Mouse (Mus musculus) adrenal gland, postnatal 10 days (tissue): ENCODE measurements around the gene Hist1h1c. TPM values are rescaled to one million over a fixed set of nuclear protein-coding genes. Genes with fewer than 3 reads are reported as not detected.
A peak's percentile ranks its signal among the peaks of the same experiment; 100 is the strongest.
"Not testable (repeated sequence)": the region's sequence is repeated elsewhere in the genome, so short reads cannot be mapped to it uniquely, and the experiment has no call there.

Experiments used
- DNase-seq: peaks from one replicate; pipeline ENCODE4 v3.0.0; 2021; ENCODE audit warnings: mixed read lengths
- total RNA-seq, 2 experiments: library from RNA; stranded (reverse); gene quantifications; 2 replicates each; pipeline ENCODE4 v1.2.3; 2021

The Hist1h1c gene
- total RNA-seq, 2 experiments from 2014 or later: 366 to 432 TPM

DNA sequence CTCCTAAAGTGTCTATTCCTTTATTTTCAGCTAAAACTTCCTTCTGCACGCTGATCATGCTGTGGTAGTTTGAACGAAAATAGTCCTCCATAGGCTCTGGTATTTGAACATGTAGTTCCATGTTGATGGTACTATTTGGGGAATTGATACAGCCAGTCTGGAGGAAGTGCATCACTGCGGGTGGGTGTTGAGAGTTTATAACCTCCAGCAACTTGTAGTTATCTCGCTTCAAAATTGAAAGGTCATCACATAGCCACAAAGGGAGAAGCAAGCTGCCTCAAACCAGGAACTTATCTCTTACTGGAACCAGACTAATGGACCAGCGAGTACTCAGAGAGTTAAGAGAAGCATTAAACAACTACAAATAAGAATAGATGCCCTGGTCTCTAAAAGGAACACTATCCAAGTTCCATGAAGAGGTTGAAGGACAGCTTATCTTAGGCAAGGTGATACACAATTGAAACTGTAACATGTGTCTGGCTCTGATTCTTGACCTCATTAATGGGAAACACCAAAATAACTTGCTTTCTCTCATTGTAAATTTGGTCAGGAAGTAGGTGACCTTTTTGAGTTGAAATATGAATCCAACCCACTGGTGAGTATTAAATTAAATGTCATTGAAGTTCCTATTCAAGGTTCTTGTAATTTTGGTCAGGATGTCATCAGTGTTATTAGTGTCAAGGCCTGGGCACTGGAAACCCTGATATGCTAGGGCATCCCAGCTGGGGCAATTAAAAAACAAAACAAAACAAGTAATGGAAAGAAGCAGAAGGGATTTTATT is 22.2 kb upstream of the Hist1h1c start:
- DNase-seq: no peak

GRCm38 (mm10) chr13:23717176-23717575 is 21.4 kb upstream of the Hist1h1c start:
- no peak for DNase-seq

DNA sequence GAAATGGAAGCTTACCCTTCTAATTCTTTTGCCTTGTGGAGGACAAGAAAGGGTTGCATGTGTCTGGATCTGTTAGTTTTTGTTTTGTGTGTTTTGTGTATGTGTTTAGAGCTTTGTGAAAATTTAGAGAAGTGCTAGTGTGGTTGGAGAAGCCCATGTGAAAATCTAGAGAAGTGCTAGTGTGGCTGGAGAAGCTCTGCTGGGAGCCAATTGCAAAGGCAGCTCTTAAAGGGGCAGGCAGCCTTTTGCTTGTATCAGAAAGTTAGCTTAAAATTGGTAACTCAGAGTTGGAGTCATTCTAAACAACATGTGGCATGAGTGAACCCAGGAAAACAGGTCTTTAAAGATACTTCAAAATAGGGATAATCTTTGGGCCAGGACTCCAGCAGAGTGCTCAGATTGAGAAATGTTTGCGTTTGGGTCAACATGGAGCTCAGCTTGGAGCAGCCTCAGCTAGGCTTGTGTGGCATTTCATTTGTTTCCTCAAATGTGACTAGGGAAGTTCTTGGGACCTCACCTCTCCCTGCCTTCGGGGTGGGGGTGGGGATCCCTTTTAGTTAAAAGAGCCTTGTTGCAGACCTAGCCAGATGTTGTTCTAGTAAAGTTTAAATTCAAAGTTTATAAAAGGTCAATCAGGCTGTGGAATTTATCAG is 20.9 kb upstream of the Hist1h1c start:
- not testable (repeated sequence) for DNase-seq

GRCm38 (mm10) chr13:23724239-23724638 is 14.4 kb upstream of the Hist1h1c start:
- DNase-seq: no peak

DNA sequence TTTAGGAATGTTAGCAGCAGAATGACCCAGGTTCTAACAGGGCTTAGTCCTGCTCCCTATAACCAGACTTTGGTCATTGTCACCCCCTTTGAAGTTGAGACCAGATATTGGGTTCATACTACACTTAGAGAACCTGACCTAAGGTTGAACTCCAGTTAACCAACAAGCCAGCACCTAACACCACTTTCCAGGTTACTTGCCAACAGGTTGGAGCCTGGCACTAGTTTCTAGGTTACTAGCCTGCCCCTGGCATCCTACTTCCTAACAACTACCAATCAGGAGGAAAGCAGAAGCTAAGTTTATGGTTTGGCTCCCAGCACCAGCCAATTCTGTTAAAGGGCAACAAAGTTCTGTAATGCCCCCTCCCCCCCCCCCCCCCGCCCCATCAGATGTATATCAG is 13.4 kb upstream of the Hist1h1c start:
- DNase-seq: no peak

DNA sequence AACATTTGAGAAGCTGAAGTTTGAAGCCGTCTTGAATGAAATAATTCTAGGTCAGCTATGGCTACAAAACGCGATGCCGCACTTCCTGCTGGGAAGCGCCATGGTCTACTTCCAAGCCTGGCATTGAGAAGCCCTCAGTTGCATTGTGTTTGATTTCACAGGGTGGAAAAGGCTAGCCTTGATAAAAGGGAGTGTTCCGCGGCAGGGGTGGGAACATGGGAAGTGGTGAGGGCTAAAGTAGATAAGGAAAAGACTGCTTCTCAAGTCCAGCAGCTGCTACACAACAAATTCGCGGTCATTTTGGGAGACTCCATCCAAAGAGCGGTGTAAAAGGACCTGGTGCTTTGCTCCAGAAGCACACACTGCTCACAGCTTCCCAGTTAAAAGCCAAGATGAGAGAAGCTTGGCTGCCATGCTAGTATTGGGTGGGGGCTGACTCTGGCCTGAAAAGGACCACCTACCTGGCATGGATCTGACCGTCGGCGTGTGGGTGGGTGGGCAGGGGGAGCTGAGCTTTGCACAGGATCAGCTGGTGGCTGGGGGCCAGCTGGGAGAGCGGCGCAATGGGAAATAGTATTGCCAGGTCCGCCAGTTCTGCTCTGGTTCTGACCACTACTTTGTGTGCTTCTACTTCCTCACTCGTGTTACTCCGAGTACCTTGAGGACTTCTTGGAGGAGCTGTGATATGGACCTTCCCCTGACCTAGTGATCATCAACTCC is 10.0 kb upstream of the Hist1h1c start:
- DNase-seq: no peak

- DNase-seq: no peak
These were observed 9.4 kb upstream of the Hist1h1c start for GRCm38 (mm10) chr13:23729192-23729525.

DNA sequence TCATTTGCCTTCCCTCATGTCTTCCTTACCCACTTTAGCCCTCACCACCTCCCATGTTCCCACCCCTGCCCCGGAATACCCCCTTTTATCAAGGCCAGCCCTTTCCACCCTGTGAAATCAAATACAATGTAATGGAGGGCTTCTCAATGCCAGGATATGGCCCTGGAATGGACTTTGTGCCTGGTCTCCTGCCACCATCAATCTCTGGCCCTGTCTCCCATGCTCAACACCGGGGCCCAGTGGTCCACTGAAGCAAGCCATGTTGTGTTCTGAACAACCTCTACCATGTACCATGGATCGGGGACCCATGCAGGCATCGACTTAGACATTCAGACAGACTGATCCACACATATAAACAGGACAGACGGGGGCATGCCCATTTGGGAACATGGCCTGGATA is 8.9 kb upstream of the Hist1h1c start:
- no peak for DNase-seq

GRCm38 (mm10) chr13:23730479-23730878 is 8.1 kb upstream of the Hist1h1c start:
- DNase-seq: peak; percentile 52

GRCm38 (mm10) chr13:23732156-23732804 is 6.3 kb upstream of the Hist1h1c start:
- no peak for DNase-seq

- no peak for DNase-seq
These were observed 1.5 kb upstream of the Hist1h1c start for GRCm38 (mm10) chr13:23737091-23737490.

DNA sequence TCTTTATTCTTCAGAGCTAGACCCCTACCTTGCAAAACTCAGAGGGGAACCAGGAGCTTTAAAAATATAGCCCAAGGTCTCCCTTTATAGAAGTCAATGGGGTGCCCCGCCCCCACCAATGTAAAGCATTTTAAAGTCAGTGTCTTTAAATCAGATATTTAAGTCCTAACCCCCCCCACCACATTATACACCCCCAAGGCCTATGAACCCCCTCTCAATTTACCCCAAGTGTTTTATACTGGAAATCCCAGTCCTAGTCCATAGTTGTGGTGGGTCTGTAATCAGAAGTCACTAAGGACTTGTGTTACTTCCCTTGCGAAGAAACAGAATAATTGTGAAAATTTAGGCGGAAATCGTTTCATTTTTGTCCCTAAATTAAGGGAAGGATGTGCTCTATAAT is 567 bp upstream of the Hist1h1c start:
- no peak for DNase-seq

DNA sequence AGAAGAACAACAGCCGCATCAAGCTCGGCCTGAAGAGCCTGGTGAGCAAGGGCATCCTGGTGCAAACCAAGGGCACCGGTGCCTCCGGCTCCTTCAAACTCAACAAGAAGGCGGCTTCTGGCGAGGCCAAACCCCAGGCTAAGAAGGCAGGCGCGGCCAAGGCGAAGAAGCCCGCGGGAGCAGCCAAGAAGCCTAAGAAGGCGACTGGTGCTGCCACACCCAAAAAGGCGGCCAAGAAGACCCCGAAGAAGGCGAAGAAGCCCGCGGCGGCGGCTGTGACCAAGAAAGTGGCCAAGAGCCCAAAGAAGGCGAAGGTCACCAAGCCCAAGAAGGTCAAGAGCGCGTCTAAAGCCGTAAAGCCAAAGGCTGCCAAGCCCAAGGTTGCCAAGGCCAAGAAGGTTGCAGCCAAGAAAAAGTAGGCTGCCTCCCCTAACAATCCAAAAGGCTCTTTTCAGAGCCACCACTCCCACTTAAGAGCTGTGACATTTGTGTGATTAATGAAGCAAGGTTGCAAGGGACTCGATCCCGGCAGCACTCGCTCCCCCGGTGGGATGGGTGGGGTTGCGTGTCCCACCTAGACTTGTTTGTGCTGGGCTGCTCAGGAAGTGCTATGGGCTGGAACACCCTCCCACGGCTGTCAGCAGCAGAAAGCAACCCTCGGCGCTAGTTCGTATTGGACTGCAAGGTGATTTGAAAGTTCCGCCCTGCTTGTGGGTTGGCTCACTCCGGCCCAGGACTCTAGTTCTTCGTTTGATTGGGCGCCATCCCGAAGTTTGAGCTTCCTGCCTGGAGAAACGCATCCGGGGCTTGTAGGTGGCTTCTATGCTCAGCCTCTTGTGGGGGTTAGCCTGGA is 687 bp downstream of the Hist1h1c start:
- peak; percentile 92 for DNase-seq

- no peak for DNase-seq
These were observed 1.3 kb downstream of the Hist1h1c start for GRCm38 (mm10) chr13:23739922-23740252.

GRCm38 (mm10) chr13:23740256-23740840 is 1.7 kb downstream of the Hist1h1c start:
- no peak for DNase-seq

DNA sequence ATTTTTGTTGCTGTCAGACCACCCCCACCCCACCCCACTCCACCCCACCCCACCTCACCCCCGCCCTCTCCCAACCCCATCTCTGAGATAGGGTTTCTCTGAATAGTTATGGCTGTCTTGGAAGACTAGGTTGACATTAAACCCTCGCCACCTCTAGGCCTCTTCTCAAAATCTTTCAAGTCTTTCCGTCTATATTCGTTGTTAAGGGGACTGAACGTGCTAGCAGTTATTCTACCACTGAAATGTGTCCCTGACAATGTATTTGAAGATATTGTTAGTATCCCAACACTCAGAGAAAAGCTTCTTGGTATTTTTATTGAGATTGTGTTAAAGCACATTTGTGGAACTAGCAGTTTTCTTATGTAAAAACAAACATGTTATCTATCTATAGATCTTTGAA is 2.3 kb downstream of the Hist1h1c start:
- no peak for DNase-seq

DNA sequence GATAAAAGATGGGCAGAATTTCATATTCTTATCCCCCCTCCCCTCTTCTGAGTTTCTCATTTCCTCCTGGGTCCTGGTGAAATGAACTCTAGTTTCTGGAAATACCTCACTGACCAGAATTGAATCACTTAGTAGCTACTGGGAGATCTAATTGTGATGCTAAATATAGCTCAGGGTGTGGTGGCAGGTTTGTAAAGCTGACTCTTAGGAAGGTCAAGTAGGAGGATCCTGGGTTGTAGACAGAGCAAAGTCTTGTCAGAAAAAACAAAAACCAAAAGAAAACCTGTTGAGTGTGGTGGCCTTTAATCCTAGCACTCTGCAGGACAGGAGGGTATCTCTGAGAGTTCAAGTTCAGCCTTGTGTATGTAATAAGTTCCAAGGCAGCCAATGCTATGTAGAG is 3.4 kb downstream of the Hist1h1c start:
- no peak for DNase-seq

DNA sequence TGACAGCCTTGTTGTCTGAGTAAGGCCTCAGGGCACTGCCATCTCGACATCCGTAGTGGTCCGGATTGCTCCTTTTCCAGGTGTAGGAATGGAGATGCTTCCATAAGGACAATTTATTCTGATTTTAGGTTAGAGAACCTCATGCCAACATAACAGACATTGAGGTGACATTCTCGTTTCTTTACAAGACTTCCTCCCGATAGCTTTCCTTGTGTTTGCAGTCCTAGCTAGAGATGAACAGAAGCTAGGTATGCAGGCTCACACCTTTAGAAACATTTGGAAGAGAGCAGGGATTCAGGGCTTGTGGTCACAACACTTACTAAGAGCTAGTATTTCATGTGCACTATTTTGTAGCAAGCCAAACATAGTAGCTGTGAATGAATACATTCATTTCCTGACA is 4.6 kb downstream of the Hist1h1c start:
- DNase-seq: no peak

DNA sequence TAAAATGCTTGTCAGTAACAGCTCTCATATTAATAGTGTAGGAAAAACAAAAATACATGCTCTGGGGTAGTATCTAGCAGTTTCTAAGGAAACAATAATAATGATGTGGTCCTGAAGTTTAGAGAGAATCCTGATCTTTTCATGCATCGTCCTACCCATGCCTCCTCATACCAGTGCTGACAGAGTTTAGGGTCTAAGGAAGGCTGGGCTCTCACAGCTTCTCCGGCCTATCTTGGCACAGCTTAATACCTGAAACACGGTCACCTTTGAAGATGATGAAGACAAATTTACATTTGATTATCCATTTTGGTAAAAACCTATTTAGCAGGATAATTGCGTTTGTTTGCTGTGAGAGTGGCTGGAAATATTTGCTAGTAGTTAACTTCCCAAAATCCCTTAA is 5.4 kb downstream of the Hist1h1c start:
- DNase-seq: no peak

DNA sequence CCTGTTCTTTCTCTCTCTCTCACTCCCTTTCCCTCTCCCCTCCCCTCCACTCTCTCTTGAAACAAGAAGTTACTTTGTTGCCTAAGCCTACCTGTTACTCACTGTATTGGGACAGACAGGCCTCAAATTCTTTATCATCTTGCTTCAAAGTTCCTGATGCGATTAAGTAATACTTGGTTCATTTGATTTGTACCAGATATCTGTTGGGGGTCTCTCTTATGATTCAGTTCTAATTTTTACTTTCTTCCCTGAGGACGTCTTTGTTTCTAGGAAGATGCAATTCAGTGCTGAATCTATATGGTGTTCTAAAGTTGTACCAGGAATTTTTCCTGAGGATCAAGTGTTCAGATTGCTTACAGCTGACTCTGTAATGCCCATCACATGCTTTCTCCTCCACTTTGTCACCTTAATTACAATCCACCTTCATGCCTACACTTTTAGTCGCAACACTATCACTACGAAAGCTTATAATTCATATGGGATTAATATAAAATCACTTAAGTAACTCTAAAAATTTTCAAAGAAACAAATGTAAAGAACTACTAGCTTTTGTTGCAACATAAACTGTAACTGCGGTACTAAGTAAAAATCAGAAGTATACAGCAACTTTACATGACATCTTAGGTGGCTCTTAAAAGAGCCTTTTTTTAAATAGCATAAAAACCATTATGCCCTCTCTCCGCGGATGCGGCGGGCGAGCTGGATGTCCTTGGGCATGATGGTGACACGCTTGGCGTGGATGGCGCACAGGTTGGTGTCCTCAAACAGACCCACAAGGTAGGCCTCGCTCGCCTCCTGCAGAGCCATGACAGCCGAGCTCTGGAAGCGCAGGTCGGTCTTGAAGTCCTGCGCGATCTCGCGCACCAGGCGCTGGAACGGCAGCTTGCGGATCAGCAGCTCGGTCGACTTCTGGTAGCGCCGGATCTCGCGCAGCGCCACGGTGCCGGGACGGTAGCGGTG is 6.1 kb downstream of the Hist1h1c start:
- no peak for DNase-seq
